Mouse (Mus musculus): Measurements from ENCODE around the gene Akr1c14.

DNA sequence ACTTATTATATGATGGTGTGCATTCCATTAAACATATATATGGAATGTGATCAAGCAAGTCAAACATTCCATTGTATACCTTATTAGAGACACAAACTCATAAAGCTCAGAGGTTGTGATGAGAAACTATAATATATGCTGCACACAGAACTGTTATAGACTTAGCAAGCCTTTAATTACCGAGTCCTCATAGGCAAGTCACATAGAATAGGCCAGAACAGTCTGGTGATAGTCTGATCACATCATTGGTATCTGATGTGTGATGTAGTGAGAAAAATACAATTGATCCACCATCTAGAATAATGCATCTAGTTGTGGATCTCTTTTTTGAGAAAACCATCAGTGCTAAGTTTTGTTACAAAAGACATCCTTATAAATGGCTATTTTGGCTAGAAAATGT, 82.5 kb downstream of the Akr1c14 start:
- TF ChIP-seq POLR2A (IDR thresholded peaks at IDR 0.05; ENCODE audit: low read depth, low read length) (no peak), CTCF (IDR thresholded peaks at IDR 0.05; ENCODE audit: extremely low read depth, insufficient read depth, insufficient read length, insufficient replicate concordance) (no peak)
